Mouse (Mus musculus) limb, embryonic 12.5 days (tissue): ENCODE measurements around the gene Nudt3. TPM values are rescaled to one million over a fixed set of nuclear protein-coding genes. Genes with fewer than 3 reads are reported as not detected.

Experiments
- ATAC-seq: fragments of 200-750 bp; cut with Nextera tagmentation; 2 replicates; pipeline ENCODE4 v1.8.0; 2017; ENCODE audit warnings: low read depth, moderate TSS enrichment; ENCODE audit not compliant: insufficient number of reproducible peaks, insufficient read depth, low FRiP score, low TSS enrichment
- H3K27ac ChIP-seq: fragments of 300-500 bp; sonication (generic); 2 replicates; pipeline ENCODE4 v1.5.1; 2016; ENCODE audit warnings: mild to moderate bottlenecking, moderate library complexity
- H3K27me3 ChIP-seq: fragments of 300-500 bp; sonication (generic); 2 replicates; pipeline ENCODE4 v1.6.1; 2016; ENCODE audit warnings: mild to moderate bottlenecking, moderate library complexity
- H3K36me3 ChIP-seq: fragments of 300-500 bp; sonication (generic); 2 replicates; pipeline ENCODE4 v1.6.1; 2016; ENCODE audit warnings: mild to moderate bottlenecking, moderate library complexity
- H3K4me1 ChIP-seq: fragments of 300-500 bp; sonication (generic); replicated peaks from 2 replicates; pipeline ENCODE4 v1.6.1; 2016
- H3K4me2 ChIP-seq: fragments of 300-500 bp; sonication (generic); 2 replicates; pipeline ENCODE4 v1.6.1; 2016; ENCODE audit warnings: mild to moderate bottlenecking, moderate library complexity
- H3K4me3 ChIP-seq: fragments of 300-500 bp; sonication (generic); replicated peaks from 2 replicates; pipeline ENCODE4 v1.5.1; 2016; ENCODE audit warnings: mild to moderate bottlenecking
- H3K9ac ChIP-seq: fragments of 300-500 bp; sonication (generic); replicated peaks from 2 replicates; pipeline ENCODE4 v1.6.1; 2016; ENCODE audit warnings: mild to moderate bottlenecking, moderate library complexity
- H3K9me3 ChIP-seq: fragments of 300-500 bp; sonication (generic); 2 replicates; pipeline ENCODE4 v1.6.1; 2016; ENCODE audit warnings: mild to moderate bottlenecking, moderate library complexity
- WGBS: fragments of 180-500 bp; shearing (Covaris S2); methylation state at CpG from one replicate; pipeline ENCODE4 v1.1.7; 2016; 5-methylcytosine and 5-hydroxymethylcytosine counted together
- polyA plus RNA-seq: library from polyadenylated mRNA; unstranded; fragments of >200 nt; fragmentation: Nextera tagmentation; extraction: Ambion mirVana; gene quantifications from 2 replicates; pipeline ENCODE4 v1.2.1, GENCODE M21; 2016

Gene Nudt3
- polyA plus RNA-seq, 1 experiment from 2014 or later: 126 TPM

GRCm38 (mm10) chr17:27534718-27535117 is 88.6 kb downstream of the Nudt3 start:
- Histone ChIP-seq H3K4me1 (0 out of 2 replicates have a peak, but pooled peaks cover 4% of the 10 kb centered on the region), H3K4me2 (peak overlapping the region; percentile 13; the same call in 1 of the 2 replicates), H3K9me3 (no peaks in the 10 kb centered on the region), H3K4me3 (no peak overlapping the region), H3K36me3 (no peaks in the 10 kb centered on the region), H3K27ac (no peak overlapping the region), H3K27me3 (no peaks in the 10 kb centered on the region), H3K9ac (no peak overlapping the region)
- WGBS: 4% methylated on average over 10 of the region's 10 CpGs
- ATAC-seq: peak; percentile 44; the same call in 1 of the 2 replicates

- no peaks in the 10 kb centered on the region for H3K9me3 ChIP-seq
- ATAC-seq: no peak
- H3K4me2 ChIP-seq: no peak overlapping the region
- H3K4me3 ChIP-seq: no peak overlapping the region
- whole genome bisulfite sequencing: 88% methylated on average over 3 of the region's 3 CpGs
- no peaks in the 10 kb centered on the region for H3K27me3 ChIP-seq
- H3K4me1 ChIP-seq: 0 out of 2 replicates have a peak, but pooled peaks cover 4% of the 10 kb centered on the region
- no peaks in the 10 kb centered on the region for H3K36me3 ChIP-seq
- H3K9ac ChIP-seq: no peak overlapping the region
- H3K27ac ChIP-seq: no peak overlapping the region
These were observed 89.9 kb downstream of the Nudt3 start for GRCm38 (mm10) chr17:27533354-27533753.

GRCm38 (mm10) chr17:27532095-27532494 is 91.2 kb downstream of the Nudt3 start:
- Histone ChIP-seq H3K36me3 (no peaks in the 10 kb centered on the region), H3K27ac (no peak overlapping the region), H3K4me1 (0 out of 2 replicates have a peak, but pooled peaks cover 4% of the 10 kb centered on the region), H3K9ac (no peak overlapping the region), H3K4me2 (no peak overlapping the region), H3K9me3 (no peaks in the 10 kb centered on the region), H3K4me3 (no peak overlapping the region), H3K27me3 (no peaks in the 10 kb centered on the region)
- 89% methylated on average over 8 of the region's 8 CpGs for WGBS
- no peak for ATAC-seq

Other genes with a start within 250 kb of the Nudt3 start
- 0.58 and 0.59 TPM in 2 replicates for gene Grm4, start 102.1 kb downstream of the Nudt3 start, polyA plus RNA-seq
- 324 and 334 TPM in 2 replicates for gene Hmga1, start 67.0 kb downstream of the Nudt3 start, polyA plus RNA-seq
- gene AI413582, start 57.7 kb downstream of the Nudt3 start, polyA plus RNA-seq: 14.9 and 16.6 TPM in 2 replicates
- gene RPS10-NUDT3, start 11.7 kb upstream of the Nudt3 start, polyA plus RNA-seq: not detected in 2 replicates
- 963 and 987 TPM in 2 replicates for gene Rps10, start 13.2 kb upstream of the Nudt3 start, polyA plus RNA-seq
- 4.3 and 5.0 TPM in 2 replicates for gene Pacsin1, start 32.0 kb upstream of the Nudt3 start, polyA plus RNA-seq
- gene Spdef, start 105.5 kb upstream of the Nudt3 start, polyA plus RNA-seq: 0.21 and 0.36 TPM in 2 replicates
- 18.2 and 18.6 TPM in 2 replicates for gene D17Wsu92e, start 197.2 kb upstream of the Nudt3 start, polyA plus RNA-seq
- 364 and 379 TPM in 2 replicates for gene Snrpc, start 214.7 kb upstream of the Nudt3 start, polyA plus RNA-seq
- 9.3 and 10.3 TPM in 2 replicates for gene Uhrf1bp1, start 232.9 kb upstream of the Nudt3 start, polyA plus RNA-seq